Mouse (Mus musculus): ENCODE data around the gene Lyrm4. TPM values are rescaled to one million over a fixed set of nuclear protein-coding genes. Genes with fewer than 3 reads are reported as not detected.
"Not testable (repeated sequence)": the region's sequence is repeated elsewhere in the genome, so short reads cannot be mapped to it uniquely, and the experiment has no call there.

Gene Lyrm4
- total and polyA plus RNA-seq, 2 experiments from 2014 or later, result 18.7 to 60.3 TPM

DNA sequence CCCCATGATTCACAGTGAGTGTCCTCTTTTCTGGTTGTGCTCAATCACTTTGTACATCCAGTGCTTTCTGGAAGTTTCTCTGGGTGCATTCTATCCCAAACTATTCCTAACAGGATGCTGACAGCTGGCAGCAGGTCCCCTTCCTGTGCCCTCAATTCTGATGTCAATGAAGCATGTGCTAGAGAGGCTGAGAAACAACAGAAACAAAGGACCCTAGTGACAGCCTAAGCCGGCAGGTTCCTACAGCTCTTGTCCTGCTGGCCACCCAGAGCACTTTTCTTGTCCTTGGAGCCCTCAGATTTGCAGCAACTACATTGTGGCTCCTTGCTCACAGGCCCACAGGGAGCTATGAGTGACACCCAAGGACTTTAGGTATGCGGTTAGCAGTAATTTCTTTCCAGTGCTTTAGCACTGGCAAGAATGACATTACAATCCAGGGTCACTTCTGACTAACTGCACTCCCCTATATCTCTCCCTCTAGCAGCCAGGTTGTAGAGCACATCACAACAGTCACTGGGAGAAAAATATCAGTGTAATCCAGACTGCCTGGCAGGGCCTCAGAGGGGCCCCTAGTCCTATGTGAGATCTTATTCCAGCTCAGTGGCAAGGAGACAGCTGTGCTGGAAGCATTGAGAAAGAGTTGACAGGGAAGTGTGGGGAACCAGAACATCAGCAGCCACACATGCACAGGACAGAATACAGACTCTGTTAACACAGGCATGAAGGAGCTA is 121.5 kb downstream of the Lyrm4 start:
- H3K9ac ChIP-seq (replicated peaks; ENCODE audit: low read length, poor library complexity, severe bottlenecking), result no peak overlapping the region
- no peak overlapping the region for H3K4me3 ChIP-seq (ENCODE audit: low read depth, low read length)
- H3K36me3 ChIP-seq (ENCODE audit: insufficient read depth, low read length), result no peaks in the 10 kb centered on the region
- no peaks in the 10 kb centered on the region for H3K27me3 ChIP-seq (ENCODE audit: insufficient read depth, low read length)
- DNase-seq (ENCODE audit: low spot score) (no peak), ATAC-seq (ENCODE audit: low FRiP score) (no peak)
- TF ChIP-seq CTCF (IDR thresholded peaks at IDR 0.05), result no peak
- no peak overlapping the region for H3K27ac ChIP-seq (ENCODE audit: low read depth, low read length)
- H3K4me2 ChIP-seq (ENCODE audit: low read depth, low read length, poor library complexity, severe bottlenecking), result no peak overlapping the region
- 51% methylated on average over 2 of the region's 2 CpGs for WGBS
- no peaks in the 10 kb centered on the region for H3K4me1 ChIP-seq (ENCODE audit: insufficient read depth, low read length)
- no peaks in the 10 kb centered on the region for H3K9me3 ChIP-seq (ENCODE audit: low read length)

- H3K4me3 ChIP-seq (ENCODE audit: low read depth, low read length), result no peak overlapping the region
- no peaks in the 10 kb centered on the region for H3K4me1 ChIP-seq (ENCODE audit: insufficient read depth, low read length)
- H3K36me3 ChIP-seq (ENCODE audit: insufficient read depth, low read length), result no peaks in the 10 kb centered on the region
- no peaks in the 10 kb centered on the region for H3K9me3 ChIP-seq (ENCODE audit: low read length)
- H3K27ac ChIP-seq (ENCODE audit: low read depth, low read length), result no peak overlapping the region
- H3K9ac ChIP-seq (replicated peaks; ENCODE audit: low read length, poor library complexity, severe bottlenecking), result no peak overlapping the region
- TF ChIP-seq CTCF (IDR thresholded peaks at IDR 0.05), result no peak
- 67% methylated on average over 3 of the region's 3 CpGs for WGBS
- no peak for ATAC-seq (ENCODE audit: low FRiP score)
- H3K27me3 ChIP-seq (ENCODE audit: insufficient read depth, low read length), result no peaks in the 10 kb centered on the region
- no peak for DNase-seq (ENCODE audit: low spot score)
- no peak overlapping the region for H3K4me2 ChIP-seq (ENCODE audit: low read depth, low read length, poor library complexity, severe bottlenecking)
Measured at GRCm38 (mm10) chr13:35995231-35995630, 122.1 kb downstream of the Lyrm4 start.

GRCm38 (mm10) chr13:35994067-35994466 is 123.3 kb downstream of the Lyrm4 start:
- Histone ChIP-seq H3K27ac (ENCODE audit: low read depth, low read length) (no peak overlapping the region), H3K9me3 (ENCODE audit: low read length) (no peaks in the 10 kb centered on the region), H3K9ac (replicated peaks; ENCODE audit: low read length, poor library complexity, severe bottlenecking) (no peak overlapping the region), H3K27me3 (ENCODE audit: insufficient read depth, low read length) (no peaks in the 10 kb centered on the region), H3K36me3 (ENCODE audit: insufficient read depth, low read length) (no peaks in the 10 kb centered on the region), H3K4me3 (ENCODE audit: low read depth, low read length) (no peak overlapping the region), H3K4me1 (ENCODE audit: insufficient read depth, low read length) (no peaks in the 10 kb centered on the region), H3K4me2 (ENCODE audit: low read depth, low read length, poor library complexity, severe bottlenecking) (no peak overlapping the region)
- DNase-seq (ENCODE audit: low spot score), result peak; percentile 56
- TF ChIP-seq CTCF (IDR thresholded peaks at IDR 0.05), result no peak
- ATAC-seq (ENCODE audit: low FRiP score), result no peak
- WGBS, result 81% methylated on average over 8 of the region's 8 CpGs

DNA sequence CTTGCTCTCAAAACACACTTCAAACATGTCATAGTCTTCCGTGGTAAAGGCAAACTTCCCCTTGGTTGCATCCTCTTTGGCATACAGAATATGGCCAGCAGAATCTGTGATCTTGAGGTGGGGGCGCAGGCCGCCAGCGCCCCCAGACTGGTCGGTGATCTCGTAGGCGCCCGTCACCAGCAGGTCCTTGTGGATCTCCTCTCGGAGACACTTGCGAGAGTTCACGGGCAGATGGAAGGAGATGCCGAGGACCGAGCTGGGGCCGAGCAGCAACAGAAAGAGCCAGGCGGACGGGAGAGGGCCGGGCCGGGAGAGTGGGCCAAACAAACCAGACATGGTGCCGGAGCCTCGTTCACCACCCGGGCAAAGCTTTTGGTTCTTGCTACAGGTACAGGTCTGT is 126.1 kb downstream of the Lyrm4 start:
- not testable (repeated sequence) for H3K9me3 ChIP-seq (ENCODE audit: low read length); H3K27me3 ChIP-seq (ENCODE audit: insufficient read depth, low read length); H3K4me3 ChIP-seq (ENCODE audit: low read depth, low read length); H3K4me1 ChIP-seq (ENCODE audit: insufficient read depth, low read length); H3K27ac ChIP-seq (ENCODE audit: low read depth, low read length); ATAC-seq (ENCODE audit: low FRiP score); DNase-seq (ENCODE audit: low spot score); H3K36me3 ChIP-seq (ENCODE audit: insufficient read depth, low read length); H3K9ac ChIP-seq (replicated peaks; ENCODE audit: low read length, poor library complexity, severe bottlenecking); H3K4me2 ChIP-seq (ENCODE audit: low read depth, low read length, poor library complexity, severe bottlenecking)
- 98% methylated on average over 19 of the region's 21 CpGs for WGBS

- DNase-seq (ENCODE audit: low spot score) (no peak), ATAC-seq (ENCODE audit: low FRiP score) (no peak)
- no peak overlapping the region for H3K4me2 ChIP-seq (ENCODE audit: low read depth, low read length, poor library complexity, severe bottlenecking)
- TF ChIP-seq CTCF (IDR thresholded peaks at IDR 0.05), result no peak
- no peak overlapping the region for H3K4me3 ChIP-seq (ENCODE audit: low read depth, low read length)
- no peak overlapping the region for H3K27ac ChIP-seq (ENCODE audit: low read depth, low read length)
- no peaks in the 10 kb centered on the region for H3K9me3 ChIP-seq (ENCODE audit: low read length)
- H3K27me3 ChIP-seq (ENCODE audit: insufficient read depth, low read length), result no peaks in the 10 kb centered on the region
- WGBS, result 59% methylated on average over 3 of the region's 3 CpGs
- no peak overlapping the region for H3K9ac ChIP-seq (replicated peaks; ENCODE audit: low read length, poor library complexity, severe bottlenecking)
- H3K36me3 ChIP-seq (ENCODE audit: insufficient read depth, low read length), result no peaks in the 10 kb centered on the region
- H3K4me1 ChIP-seq (ENCODE audit: insufficient read depth, low read length), result no peaks in the 10 kb centered on the region
Measured at GRCm38 (mm10) chr13:35989329-35989728, 128.0 kb downstream of the Lyrm4 start.

- no peak for DNase-seq (ENCODE audit: low spot score)
- TF ChIP-seq CTCF (IDR thresholded peaks at IDR 0.05), result no peak
- H3K4me3 ChIP-seq (ENCODE audit: low read depth, low read length), result no peak overlapping the region
Measured at GRCm38 (mm10) chr13:35982985-35983384, 134.3 kb downstream of the Lyrm4 start.

More at GRCm38 (mm10) chr13:35982985-35983384, 134.3 kb downstream of the Lyrm4 start:
- Histone ChIP-seq H3K9ac (replicated peaks; ENCODE audit: low read length, poor library complexity, severe bottlenecking) (no peak overlapping the region), H3K36me3 (ENCODE audit: insufficient read depth, low read length) (peaks cover 10% of the 10 kb centered on the region; the same call in 1 of the 2 replicates), H3K9me3 (ENCODE audit: low read length) (no peaks in the 10 kb centered on the region), H3K4me2 (ENCODE audit: low read depth, low read length, poor library complexity, severe bottlenecking) (no peak overlapping the region), H3K27me3 (ENCODE audit: insufficient read depth, low read length) (no peaks in the 10 kb centered on the region), H3K27ac (ENCODE audit: low read depth, low read length) (no peak overlapping the region), H3K4me1 (ENCODE audit: insufficient read depth, low read length) (no peaks in the 10 kb centered on the region)
- WGBS, result 92% methylated on average over 6 of the region's 6 CpGs
- no peak for ATAC-seq (ENCODE audit: low FRiP score)
